Mouse (Mus musculus): Measurements from ENCODE around the gene Cox8b. TPM values are rescaled to one million over a fixed set of nuclear protein-coding genes. Genes with fewer than 3 reads are reported as not detected.

The Cox8b gene
- total and polyA plus RNA-seq, 3 experiments, result not detected

DNA sequence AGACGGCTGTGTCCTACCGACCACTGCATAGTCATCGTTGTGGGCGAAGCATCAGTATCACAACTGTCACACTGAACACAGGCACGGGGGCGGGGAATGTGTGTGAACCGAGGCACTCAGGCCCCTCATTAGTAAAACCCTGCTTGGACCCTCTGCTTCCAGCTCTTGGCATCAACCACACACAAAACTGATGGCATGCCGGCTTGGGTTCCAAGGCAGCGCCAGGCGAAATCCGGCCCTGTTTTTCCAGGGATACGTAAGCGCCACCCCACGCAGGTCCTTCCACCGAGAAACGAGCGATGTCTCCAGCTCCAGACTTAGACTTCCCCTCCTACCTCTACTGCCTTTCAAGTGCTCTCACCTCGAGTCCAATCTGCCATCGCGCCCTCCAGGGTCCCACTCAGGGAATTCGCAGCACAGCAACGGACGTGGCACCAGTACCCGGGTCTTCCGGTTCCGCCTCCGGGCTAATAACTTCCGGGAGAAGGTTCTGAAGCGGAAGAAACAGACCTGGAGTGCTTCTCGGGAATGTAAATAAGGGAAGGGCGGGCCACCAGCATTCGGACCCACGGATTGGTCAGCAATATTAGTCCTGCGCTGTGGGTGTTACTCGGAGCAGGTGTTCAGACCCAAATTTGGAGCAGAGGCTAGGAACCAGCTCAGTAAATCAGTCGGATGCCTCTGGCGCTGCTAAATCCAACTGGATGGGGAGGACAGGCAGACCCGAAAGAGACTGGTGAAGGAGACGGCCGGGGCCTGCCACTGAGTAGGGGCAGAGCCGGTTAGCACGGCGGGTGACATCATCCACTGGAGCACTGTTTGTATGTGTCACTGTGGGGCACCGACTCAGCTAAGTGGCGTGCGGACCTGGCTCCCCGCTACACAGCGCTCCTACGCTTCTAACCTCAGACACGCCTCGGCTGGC, 44.1 kb downstream of the Cox8b start, which contains the start of gene Gm45785:
Gene Gm45785 (minus strand): TSS at position 472 of the 925 bp plus-strand sequence.
- Histone ChIP-seq H3K27ac (ENCODE audit: control insufficient read depth, low read depth, low read length) (peak within 1 kb of the TSS; percentile 89), H3K9ac (ENCODE audit: control insufficient read depth, low read depth, low read length, poor library complexity, severe bottlenecking) (peak within 1 kb of the TSS; percentile 80), H3K4me3 (ENCODE audit: control insufficient read depth in 1 of 2, insufficient read depth in 1 of 2, low read depth in 2 of 2, low read length in 2 of 2) (peak within 1 kb of the TSS; percentile 84 to 91), H3K4me1 (ENCODE audit: control insufficient read depth in 1 of 2, insufficient read depth in 2 of 2, low read length in 2 of 2) (peaks cover 3 to 19% of the 10 kb centered on the region in 2 experiments; a peak in 3 of 4 replicates), H3K36me3 (ENCODE audit: control insufficient read depth in 1 of 2, insufficient read depth in 2 of 2, low read length in 2 of 2) (peaks cover 0 to 8% of the 10 kb centered on the region in 2 experiments; a peak in 2 of 4 replicates), H3K9me3 (replicated peaks; ENCODE audit: insufficient read depth, low read length) (no peaks in the 10 kb centered on the region), H3K27me3 (ENCODE audit: control insufficient read depth in 1 of 2, insufficient read depth in 2 of 2, low read length in 2 of 2) (no peaks in the 10 kb centered on the region), H3K79me2 (ENCODE audit: control insufficient read depth, insufficient read depth, low read length, poor library complexity) (peaks cover 37% of the 10 kb centered on the region)
- DNase-seq (ENCODE audit: low read depth, low spot score), result peak; percentile 95
- TF ChIP-seq GABPA (IDR thresholded peaks at IDR 0.05; ENCODE audit: low read depth, low read length), result no peak
- peak; percentile 16; the same call in 1 of the 2 replicates for TF ChIP-seq MYB (IDR thresholded peaks at IDR 0.05; ENCODE audit: low read depth, low read length)
- no peak for TF ChIP-seq GATA1 (IDR thresholded peaks at IDR 0.05; ENCODE audit: low read depth, low read length)
- TF ChIP-seq MXI1 (IDR thresholded peaks at IDR 0.05; ENCODE audit: low read depth, low read length), result peak; percentile 87
- peak; percentile 68; the same call in 1 of the 2 replicates for TF ChIP-seq TBP (IDR thresholded peaks at IDR 0.05; ENCODE audit: low read depth, low read length)
- no peak for TF ChIP-seq MYC (IDR thresholded peaks at IDR 0.05; ENCODE audit: low read depth, low read length)
- peak; percentile 53 to 86; a peak in 3 of 4 replicates for TF ChIP-seq POLR2A (IDR thresholded peaks at IDR 0.05; ENCODE audit: control insufficient read depth in 1 of 2, insufficient read depth in 1 of 2, low read depth in 1 of 2, low read length in 2 of 2, poor library complexity in 1 of 2)
- peak; percentile 70 for TF ChIP-seq MAX (IDR thresholded peaks at IDR 0.05; ENCODE audit: low read length)
- TF ChIP-seq ZKSCAN1 (IDR thresholded peaks at IDR 0.05; ENCODE audit: low read depth, low read length), result no peak
- no peak for TF ChIP-seq MEF2A (IDR thresholded peaks at IDR 0.05; ENCODE audit: extremely low read depth, insufficient replicate concordance, low read depth, low read length, poor library complexity, severe bottlenecking)
- no peak for TF ChIP-seq ZNF384 (IDR thresholded peaks at IDR 0.05; ENCODE audit: low read depth, low read length)
- TF ChIP-seq ETS1 (IDR thresholded peaks at IDR 0.05; ENCODE audit: low read depth, low read length), result peak; percentile 49; the same call in 1 of the 2 replicates
- no peak for TF ChIP-seq BHLHE40 (IDR thresholded peaks at IDR 0.05; ENCODE audit: borderline replicate concordance, low read depth, low read length)
- TF ChIP-seq SMC3 (IDR thresholded peaks at IDR 0.05; ENCODE audit: low read depth, low read length), result no peak
- no peak; the same call in 1 of the 2 replicates for TF ChIP-seq MAFK (IDR thresholded peaks at IDR 0.05; ENCODE audit: borderline replicate concordance, low read depth, low read length)
- no peak for TF ChIP-seq JUND (IDR thresholded peaks at IDR 0.05; ENCODE audit: low read depth, low read length)
- TF ChIP-seq ELF1 (IDR thresholded peaks at IDR 0.05; ENCODE audit: low read depth, low read length), result peak; percentile 99
- TF ChIP-seq CHD1 (IDR thresholded peaks at IDR 0.05; ENCODE audit: low read depth, low read length), result no peak
- no peak for TF ChIP-seq USF1 (IDR thresholded peaks at IDR 0.05; ENCODE audit: low read depth, low read length)
- peak; percentile 44; the same call in 1 of the 2 replicates for TF ChIP-seq POLR2AphosphoS2 (IDR thresholded peaks at IDR 0.05; ENCODE audit: low read length)
- no peak for TF ChIP-seq TAL1 (IDR thresholded peaks at IDR 0.05; ENCODE audit: low read length)
- peak; percentile 14; the same call in 1 of the 2 replicates for TF ChIP-seq TCF12 (IDR thresholded peaks at IDR 0.05; ENCODE audit: low read depth, low read length)
- no peak for TF ChIP-seq UBTF (IDR thresholded peaks at IDR 0.05; ENCODE audit: borderline replicate concordance, insufficient read depth, low read depth, low read length)
- TF ChIP-seq ZMIZ1 (IDR thresholded peaks at IDR 0.05; ENCODE audit: low read depth, low read length), result peak; percentile 64
- TF ChIP-seq E2F4 (IDR thresholded peaks at IDR 0.05; ENCODE audit: borderline replicate concordance, low read depth, low read length), result no peak
- no peak for TF ChIP-seq MAZ (IDR thresholded peaks at IDR 0.05; ENCODE audit: low read depth, low read length)
- TF ChIP-seq EP300 (IDR thresholded peaks at IDR 0.05; ENCODE audit: low read depth in 1 of 2, low read length in 2 of 2), result no peak; a peak in 1 of 4 replicates
- no peak for TF ChIP-seq NRF1 (IDR thresholded peaks at IDR 0.05; ENCODE audit: insufficient read depth, low read depth, low read length, poor library complexity, severe bottlenecking)
- TF ChIP-seq RCOR1 (IDR thresholded peaks at IDR 0.05; ENCODE audit: low read depth, low read length), result no peak; the same call in 1 of the 2 replicates
- no peak for TF ChIP-seq POLR2AphosphoS5 (IDR thresholded peaks at IDR 0.05; ENCODE audit: borderline replicate concordance, low read depth, low read length)
- TF ChIP-seq CTCF (IDR thresholded peaks at IDR 0.05 in 2 of 3, conservative IDR thresholded peaks at IDR 0.05 in 1 of 3; ENCODE audit: control insufficient read depth in 1 of 3, insufficient read depth in 1 of 3, low read depth in 2 of 3, low read length in 3 of 3, poor library complexity in 1 of 3, severe bottlenecking in 1 of 3), result no peak
- TF ChIP-seq USF2 (IDR thresholded peaks at IDR 0.05; ENCODE audit: borderline replicate concordance in 1 of 2, insufficient read depth in 1 of 2, low read depth in 1 of 2, low read length in 2 of 2), result no peak
- TF ChIP-seq RAD21 (IDR thresholded peaks at IDR 0.05; ENCODE audit: low read depth, low read length), result no peak
- TF ChIP-seq HCFC1 (IDR thresholded peaks at IDR 0.05; ENCODE audit: low read depth, low read length), result peak; percentile 94
